Mouse (Mus musculus) left cerebral cortex, adult 18-20 months (tissue): ENCODE results near the gene Faah. TPM values are rescaled to one million over a fixed set of nuclear protein-coding genes. Genes with fewer than 3 reads are reported as not detected.

ENCODE experiments used
- DNase-seq, 2 experiments: peaks; one replicate each; pipeline ENCODE4 v3.0.0; 2021 to 2022; ENCODE audit warnings: low spot score in 2 of 2, mixed read lengths in 1 of 2
- total RNA-seq, 2 experiments: library from RNA; stranded (reverse); gene quantifications; 2 replicates each; pipeline ENCODE4 v1.2.3; 2021

Gene Faah
- total RNA-seq, 2 experiments from 2014 or later = 85.2 to 101 TPM

DNA sequence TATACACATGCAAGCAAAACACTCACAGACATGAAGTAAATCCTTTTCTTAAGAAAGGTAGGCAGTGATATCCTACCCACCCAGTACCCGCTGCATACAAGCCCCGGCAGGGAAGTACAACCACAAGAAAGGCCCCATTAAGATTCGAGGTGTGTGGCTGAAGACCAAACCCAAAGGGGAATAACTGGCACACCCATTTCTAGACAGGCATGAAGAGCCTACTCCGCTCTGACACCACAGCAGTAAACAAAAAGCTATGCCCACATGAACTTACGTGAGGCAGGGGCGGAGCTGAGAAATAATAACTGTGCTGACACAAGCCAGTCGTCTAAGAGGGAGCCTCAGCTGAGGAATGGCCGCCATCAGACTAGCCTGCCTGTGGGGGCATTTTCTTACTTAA, 7.5 kb downstream of the Faah start:
- no peak for DNase-seq

DNA sequence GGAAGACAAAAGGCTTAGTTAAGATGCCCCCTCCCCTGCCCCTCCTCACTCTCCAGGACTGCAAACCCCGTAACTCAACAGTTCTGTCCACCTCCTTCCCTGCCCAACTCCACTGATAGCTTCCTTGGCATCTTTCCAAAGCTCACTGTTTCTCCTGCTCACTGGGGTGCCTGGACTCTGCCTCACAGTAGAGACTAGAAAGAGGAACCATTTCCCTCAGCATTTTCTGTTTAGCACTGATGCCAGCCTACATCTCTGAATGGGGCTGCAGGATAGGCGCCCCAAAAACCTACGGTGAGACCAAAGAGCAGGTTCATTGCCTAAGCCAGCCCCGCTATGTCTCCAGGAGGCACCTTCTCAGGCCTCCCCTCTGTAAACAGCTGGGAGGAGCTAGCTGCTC, 16.5 kb downstream of the Faah start:
- DNase-seq = no peak

DNA sequence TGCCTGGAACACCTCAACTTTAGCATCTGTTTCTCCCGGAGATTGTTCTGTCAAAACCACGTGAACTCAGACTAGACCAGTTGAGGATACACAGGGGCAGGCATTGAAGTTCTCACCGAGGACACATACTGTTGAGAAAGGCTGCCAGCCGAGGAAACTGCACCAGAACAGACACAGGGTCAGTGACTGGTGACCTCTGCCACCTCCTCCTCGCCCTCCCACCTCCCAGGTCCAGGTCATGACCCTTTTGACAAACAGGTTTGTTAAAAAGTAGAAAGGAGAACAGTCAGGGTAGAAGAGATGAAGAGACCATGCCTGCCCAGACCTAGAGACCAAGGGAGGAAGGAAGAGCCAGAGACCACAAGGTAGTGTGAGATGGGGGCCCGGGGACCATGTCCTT, 17.1 kb downstream of the Faah start:
- DNase-seq = no peak

DNA sequence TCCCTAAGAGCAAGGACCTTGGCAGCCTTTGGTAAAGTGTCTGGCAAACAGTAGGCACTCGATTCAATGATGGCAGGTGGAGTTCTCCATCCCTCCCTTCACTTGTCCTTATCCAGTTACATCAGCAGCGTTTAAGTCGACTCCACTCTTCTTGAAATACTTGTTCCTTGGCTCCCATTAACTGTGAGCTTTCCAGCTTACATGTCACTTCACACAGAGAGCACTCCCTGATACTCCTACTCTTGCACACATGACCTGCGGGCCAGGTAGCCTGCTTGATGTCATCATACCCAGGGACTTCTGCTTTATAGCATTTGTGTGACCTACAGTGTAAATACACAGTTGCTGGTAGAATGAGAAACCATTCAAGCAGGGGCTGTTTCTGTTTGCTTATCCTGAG, 21.0 kb downstream of the Faah start:
- DNase-seq = no peak

DNA sequence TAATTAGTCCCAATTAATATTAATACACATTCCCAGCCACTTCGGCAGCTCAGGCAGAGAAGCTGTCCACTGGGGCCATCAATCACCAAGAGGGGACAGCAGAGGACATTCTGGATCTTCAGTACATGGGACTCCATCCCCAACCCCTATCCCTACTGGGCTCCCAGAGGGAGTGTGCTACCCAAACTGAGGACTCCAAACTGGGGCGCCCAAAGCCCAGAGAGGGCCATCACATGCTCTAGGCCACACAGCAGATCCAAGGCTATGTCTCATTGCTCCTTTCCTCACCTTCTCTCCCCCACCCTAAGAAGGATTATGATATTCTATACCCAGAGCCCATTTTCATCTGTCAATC, 22.4 kb downstream of the Faah start:
- DNase-seq = no peak

DNA sequence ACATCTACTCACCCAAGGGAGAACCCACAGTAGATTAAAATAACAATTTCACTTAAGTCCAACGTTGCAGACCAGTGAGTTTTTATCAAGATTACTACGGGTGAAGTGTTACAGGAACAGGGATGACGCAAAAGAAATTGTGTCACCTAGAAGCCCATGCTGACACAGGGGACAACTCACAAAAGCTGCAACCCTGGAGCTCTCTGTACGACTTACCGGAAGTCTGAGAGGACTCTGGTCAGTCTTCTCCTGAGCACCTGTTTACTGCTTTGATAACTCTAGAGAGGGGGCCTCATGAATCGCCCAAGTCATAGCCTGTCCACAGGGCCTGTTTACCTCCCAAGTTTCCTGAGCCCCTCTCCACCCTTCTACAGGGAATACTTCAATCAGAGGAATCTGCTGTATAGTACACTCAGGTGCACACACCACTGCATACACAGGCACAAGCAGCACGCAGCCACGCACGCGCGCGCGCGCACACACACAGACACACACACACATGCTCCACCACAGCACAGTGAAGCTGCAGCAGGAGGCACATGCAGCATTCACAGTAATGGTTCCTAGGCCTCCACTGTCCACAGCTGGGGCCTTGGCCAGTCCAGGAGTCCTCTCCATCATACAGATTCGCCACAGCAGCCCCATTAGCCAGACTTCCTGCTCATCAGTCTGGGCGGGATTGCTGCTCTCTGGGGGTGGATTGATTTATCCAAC, 22.9 kb downstream of the Faah start:
- no peak for DNase-seq

DNA sequence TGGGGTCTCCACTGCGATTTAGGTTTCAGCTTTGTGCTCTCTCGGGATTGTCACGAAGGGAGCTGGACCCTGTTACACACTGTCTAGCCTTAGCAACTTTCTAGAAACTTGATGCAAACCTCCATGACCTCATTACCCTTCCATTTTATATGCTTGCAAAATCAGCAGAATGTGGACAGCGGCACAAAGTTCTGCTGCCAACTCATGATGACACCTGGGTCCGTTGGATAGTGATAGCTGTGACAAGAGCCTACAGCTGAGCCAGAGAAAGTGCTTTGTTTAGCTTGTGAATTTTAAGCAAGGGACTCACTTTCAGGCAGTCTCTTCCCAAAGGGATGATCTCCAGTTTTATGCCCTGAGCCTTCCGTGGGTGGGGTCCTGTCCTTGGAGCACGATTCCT, 28.3 kb downstream of the Faah start:
- DNase-seq = no peak

DNA sequence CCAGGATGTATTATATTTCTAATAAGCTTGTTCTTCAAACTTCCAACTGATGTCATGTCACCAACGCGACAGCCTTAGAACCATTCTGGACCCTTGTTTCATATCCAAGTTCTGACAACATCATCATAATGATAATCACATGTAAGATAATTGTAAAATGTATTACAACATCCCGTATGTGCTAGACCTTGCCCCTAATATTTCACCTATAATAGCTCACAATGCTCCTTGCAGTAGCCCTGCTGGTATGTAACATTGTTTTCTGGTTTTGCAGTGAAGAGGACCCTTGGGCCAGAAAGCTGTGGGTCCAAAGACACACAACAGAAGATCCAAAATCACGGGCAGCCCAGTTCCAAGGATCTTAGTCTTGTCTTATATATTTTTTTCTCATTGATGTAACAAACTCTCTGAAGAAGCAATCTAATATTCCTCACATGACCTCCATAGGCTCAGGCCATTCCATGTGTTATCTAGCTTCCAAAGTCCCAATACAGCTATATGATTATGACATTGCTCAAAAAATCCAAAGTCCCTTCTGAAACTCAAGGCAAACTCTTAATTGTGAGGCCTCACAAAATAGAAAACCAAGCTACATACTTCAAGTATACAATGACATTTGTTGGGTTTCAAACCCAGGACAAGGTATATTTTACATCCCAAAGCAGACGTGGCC, 29.7 kb downstream of the Faah start:
- no peak for DNase-seq

DNA sequence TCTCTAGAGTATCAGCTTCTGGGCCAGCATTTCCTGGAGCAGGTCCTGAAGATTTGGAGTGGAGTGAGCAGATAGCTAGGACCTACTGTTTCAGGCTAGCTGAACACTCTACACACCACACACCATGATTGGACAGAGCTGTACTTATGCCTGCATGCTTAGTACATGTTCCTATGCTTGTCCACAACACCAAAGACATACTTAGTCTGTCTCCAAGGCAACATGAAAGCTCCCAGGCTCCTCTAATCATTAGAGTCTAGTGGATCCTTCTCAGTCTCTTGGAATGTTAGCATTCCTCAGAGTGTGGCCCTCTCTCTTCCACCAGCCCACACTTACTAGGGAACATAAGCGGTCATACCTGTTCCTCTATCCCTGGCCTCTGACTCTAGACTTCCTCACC, 30.3 kb downstream of the Faah start:
- DNase-seq = no peak

DNA sequence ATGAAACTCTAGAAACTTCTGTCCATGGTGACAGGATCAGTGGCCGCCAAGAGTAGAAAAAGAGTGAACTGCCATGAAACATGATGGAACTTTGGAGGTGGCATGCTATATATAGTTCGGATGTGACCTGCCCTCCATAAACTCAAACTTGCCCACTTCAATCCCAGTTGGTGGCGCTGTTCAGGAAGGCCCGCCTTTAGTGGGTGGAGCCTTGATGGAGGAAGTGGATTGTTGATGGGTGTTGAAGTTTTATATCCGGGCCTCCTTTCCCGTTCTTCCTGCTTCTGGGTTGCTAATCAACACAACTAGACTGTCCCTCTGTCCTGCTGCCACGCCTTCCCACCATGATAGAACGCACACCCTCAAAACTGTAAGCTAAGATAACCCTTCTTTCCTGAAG, 32.8 kb downstream of the Faah start:
- DNase-seq = no peak

DNA sequence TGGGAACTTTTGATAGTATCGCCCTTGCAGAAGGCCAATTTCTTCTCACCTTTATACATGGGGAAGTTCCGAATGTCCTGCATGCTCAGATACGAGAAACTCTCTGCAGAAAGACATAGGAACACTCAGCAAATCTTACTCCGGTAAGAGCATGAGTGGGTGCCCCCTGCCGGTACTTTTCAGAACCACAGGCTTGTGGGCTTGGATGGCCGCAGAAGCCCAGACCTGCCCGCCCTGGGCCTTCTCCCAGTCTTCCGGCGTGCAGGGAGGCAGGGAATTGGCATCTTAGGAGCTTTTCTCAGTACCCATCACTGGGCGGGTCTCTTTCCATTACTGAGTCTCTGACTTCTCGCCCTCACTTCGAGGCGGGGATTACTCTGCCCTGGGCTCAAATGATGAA, 33.6 kb downstream of the Faah start:
- peak; percentile 81 to 92 for DNase-seq

DNA sequence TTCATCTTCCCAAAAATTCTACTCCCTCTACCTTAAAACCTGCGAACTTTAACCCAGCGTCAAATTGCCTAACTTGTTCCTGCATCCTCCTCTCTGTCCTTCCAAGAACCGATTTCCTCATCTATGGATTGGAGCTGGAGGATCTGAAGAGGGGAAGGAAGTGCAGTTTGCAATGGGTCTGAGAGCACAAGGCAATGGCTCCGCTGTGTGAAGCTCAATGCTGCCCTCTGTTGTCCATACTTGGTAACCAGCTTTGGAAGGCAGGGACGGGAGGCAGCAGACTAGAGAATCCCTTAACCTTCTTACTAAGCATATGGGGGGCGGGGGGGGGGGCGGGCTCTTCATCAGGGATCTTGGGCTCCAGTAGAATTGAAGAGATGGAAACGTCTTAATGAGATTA, 37.0 kb downstream of the Faah start:
- peak; percentile 76 to 85 for DNase-seq

DNA sequence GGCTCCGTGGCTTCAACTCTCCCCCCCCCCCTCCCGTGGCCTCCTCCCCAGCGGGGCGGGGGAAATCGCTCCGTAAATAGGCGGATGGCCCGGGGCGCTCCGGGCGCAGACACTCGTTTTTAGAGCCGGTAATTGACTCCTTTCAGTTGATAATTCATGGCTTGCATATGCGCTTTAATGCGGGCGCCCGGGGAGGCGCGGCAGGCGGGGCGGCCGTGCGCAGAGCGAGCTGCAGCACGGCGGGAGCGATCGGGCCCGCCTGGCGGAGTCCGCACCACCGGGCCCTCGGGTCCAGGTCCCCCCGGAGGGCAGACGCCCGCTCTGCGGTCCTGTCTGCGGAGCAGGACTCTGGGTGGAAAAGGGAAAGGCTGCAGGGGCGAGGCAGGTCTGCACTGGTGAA, 38.3 kb downstream of the Faah start:
- no peak for DNase-seq

DNA sequence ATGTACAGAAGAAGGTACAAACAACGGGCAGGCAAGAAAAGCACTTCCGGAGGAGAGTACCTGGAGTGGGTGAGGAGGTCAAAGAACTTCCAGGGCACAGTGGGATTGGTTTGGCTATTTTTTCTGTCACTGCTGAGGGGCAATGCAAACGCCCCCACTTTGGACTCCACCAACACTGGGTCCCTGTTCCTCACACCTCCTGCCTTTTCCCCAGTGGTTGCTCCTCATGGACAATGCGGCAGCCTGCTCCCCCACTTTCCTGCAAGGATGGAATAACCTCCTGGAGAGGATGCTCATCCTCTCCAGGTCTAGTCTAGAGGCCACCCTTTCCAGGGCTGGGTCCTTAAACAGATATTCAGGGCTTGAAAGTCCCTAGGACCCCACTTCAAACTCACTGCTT, 38.8 kb downstream of the Faah start:
- DNase-seq = no peak

DNA sequence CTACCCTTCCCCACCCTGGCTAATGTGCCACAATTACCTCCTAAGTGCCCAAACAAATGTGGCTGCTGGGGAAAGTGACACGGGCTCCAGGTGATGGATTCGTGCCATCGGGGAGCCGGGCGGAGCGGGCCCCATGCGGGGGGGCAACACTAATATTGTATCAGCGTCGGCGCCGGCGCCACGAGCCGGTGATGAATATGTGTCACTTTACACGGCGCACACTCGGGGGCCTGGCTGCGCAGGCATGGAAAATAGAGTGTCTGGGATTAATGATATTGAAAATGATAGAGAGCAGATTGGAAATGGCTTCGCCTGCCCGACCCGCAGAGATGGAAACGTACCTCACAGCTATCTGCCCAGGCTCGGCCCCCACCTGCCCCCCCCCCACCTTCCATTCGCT, 45.2 kb downstream of the Faah start:
- no peak for DNase-seq

DNA sequence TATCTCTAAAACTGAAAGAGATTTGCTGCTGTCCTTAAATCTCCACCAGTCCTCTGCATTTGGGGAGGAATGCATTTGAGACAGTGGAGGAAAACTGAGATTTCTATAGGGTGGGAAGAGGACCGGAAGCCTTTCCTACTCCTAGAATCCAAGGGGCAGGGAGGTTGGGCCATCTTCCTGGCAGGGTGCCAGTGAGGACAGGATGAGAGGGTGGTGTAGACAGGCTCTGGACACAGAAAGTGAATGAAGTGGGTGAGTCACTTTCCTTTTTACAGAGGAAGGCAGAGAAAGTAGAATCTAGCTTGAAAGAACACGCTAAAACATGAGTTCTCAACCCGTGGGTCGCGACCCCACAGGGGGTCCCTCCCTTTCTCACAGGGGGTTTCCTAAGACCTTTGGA, 53.3 kb downstream of the Faah start:
- no peak for DNase-seq

DNA sequence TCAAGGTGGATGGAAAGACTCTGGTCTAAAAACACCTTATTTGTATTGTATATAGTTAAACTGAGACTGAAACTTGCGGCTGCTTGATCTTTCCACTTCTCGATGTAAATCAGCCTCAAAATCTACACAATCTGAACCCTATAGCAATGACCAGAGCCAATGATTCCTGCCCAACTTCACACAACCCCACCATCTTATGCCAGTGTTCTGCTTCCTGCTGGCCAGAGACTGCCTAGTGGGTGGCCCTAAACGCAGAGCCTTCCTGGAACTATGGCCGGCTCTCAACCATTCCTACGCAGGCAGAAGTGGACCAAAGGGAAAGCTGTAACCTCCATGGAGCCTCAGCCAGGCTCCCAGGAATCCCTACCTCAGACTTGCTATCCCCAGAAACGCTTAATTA, 54.0 kb downstream of the Faah start:
- DNase-seq = no peak

DNA sequence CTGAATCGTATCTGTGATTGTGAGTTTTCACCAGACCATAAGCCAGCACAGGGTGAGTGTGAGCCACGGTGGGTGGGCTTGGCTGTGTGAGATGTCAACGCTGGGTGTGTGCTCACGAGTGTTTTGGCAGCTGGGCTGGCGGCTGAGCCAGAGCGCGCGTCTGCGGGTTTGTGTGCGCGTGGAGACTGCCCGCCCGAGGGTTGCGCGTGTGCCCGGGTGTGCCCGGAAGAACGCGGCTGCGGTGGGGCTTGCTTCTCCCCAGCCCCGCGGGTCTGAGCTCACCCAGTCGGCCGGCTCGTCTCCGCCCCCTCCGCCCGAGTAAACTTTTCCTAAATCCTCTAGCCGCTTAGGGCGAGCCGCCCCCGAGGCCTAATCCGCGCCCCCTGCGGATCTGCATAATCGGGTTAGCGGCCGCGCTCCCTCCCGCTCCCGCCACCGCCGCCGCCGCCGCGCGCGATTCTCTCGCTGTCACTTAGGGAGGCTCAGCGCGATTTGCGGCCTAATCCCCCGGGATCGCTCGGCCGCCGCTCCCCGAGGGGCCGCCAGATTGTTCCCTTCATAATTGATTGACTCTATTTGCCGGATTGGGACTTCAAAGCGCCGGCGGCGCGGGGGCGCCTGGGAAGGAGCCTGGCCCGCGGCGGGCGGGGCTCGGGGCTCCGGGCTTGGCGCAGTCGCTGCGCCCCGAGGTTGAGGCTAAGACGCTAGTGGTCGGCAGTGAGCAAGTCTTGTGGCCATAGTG, 54.9 kb downstream of the Faah start:
- peak; percentile 32 to 52 for DNase-seq

DNA sequence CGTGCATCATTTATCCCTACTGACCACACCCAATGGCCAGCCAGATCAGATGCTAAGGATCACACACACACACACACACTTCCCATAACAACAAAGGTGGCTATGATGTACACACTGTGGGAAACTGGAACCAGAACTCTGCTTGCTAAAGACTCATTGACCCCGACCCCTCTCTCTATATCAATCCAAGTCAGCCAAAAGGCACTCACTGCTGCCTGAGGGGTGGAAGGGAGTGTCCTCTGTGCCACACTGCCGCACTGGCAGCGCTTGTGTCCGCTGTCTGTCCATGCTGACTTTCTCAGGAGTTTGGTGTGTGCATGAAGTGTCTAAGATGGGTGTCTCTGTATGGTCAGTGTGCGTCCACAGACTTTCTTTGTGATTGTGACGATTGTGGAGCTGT, 55.7 kb downstream of the Faah start:
- no peak for DNase-seq

DNA sequence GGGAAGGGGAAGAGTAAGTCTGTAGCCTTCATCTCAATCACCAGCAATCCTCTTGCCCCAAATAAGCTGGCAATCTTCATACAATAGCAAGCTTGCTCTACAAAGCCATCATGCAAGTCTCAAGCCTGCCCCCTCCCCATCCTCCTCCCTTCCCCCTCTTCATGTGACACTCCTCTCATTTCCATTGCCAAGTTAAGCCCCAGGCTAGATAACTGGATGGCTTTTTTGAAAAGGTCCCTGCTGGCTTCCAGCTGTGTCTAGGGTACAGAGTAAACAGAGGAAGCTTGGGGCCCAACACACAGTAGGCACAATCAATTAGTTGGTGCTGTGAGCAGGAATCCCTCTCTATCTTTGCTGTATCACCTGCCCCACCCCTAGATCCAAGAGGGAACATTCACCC, 58.2 kb downstream of the Faah start:
- no peak for DNase-seq

DNA sequence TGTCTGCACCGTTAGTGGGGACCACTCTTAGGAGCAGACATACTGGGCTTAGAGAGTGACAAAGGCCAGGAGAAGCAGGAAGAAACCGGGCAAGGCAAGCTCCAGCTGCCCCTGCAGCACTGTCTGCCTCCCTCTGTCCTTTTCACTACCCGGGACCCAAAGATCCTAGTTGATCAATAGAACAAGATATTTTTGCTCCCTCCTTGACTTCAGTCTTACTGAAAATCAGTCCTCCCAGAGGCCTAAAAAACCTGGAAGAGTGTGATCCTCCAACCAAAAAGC, 62.3 kb downstream of the Faah start:
- DNase-seq = no peak

DNA sequence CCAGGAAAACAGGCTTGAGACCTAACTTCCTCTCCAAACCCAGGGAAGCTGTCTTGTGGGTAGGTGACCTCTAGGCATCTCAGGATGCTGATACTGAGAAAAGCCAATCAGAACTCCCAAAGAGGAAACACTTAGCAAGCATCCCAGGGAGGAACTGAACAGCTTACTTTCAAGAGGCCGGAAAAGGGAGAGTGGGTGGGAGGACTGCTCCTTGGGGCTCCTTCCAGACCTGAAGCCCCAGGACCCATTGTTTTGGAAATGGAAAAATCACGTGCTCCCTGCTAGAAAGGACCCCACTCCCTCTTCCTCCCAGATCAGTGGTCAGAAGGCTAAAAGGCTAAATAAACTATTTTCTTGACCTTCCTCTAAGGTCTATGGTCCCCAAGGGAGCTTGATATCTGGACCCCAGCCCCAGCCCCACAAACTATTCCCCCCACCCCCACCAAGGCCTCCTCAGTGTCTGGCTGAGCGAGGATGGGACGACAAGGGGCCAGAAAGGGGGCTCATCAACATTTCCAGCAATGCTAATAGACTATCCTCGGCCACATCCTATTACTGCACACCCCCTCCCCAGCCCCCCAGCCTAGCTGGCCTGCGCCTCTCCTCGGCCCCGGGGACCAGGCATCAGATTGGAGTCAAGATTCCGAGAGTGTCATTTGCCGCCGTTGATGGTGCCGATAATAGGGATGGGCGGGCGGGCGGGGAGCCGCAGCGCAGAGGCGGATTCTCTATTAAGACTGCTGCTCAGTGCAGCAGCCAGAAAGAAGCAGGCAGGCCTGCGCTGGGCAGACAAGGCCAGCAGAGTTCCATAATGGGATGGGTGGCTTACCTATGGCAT, 62.9 kb downstream of the Faah start:
- DNase-seq = no peak
